Mouse (Mus musculus) brain, embryonic 14.5 days (tissue): ENCODE data around the gene Atp2b1.

Experiments
- CTCF ChIP-seq: fragments of 200-500 bp; IDR thresholded peaks from 2 replicates; pipeline ENCODE4 v1.5.1; 2012; ENCODE audit warnings: inconsistent platforms, mild to moderate bottlenecking, moderate library complexity, borderline replicate concordance; ENCODE audit not compliant: insufficient read depth, insufficient read length; ENCODE audit errors: extremely low read depth
- POLR2A ChIP-seq: fragments of 200-500 bp; IDR thresholded peaks from 2 replicates; pipeline ENCODE4 v1.6.1; 2012; ENCODE audit warnings: mild to moderate bottlenecking, inconsistent platforms, borderline replicate concordance; ENCODE audit not compliant: poor library complexity, insufficient read depth, insufficient read length, severe bottlenecking; ENCODE audit errors: extremely low read depth

DNA sequence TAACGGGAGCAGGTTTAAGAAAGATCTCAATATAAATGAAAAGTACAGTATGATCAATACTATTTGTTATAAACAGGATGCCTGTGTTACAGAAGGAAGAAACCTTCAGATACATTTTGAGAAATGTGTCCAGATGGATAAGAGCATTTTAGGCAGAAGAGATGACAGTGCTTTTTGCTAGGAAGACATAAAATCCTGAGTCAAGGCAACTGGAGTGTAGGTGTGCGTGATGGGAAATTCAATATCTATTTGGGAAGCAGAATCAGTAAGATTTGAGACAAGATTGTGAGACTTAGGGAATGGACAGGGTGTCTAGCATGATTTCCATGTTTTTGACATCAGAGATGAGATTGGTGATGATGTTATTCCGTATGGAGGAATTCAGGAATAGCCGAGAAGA is 22.8 kb upstream of the Atp2b1 start:
- TF ChIP-seq CTCF (no peak), POLR2A (no peak)
